Mouse (Mus musculus) R1 (cell line): ENCODE measurements at regions not wholly inside any gene's neighbourhood (a gene's known extent, or its start where the extent isn't known, plus 50 kb on each side); places are given as distances from the start of the nearest gene placed in this dataset.
"Not testable (repeated sequence)": the region's sequence is repeated elsewhere in the genome, so short reads cannot be mapped to it uniquely, and the experiment has no call there.

Source experiments
- DNase-seq: peaks from one replicate; pipeline ENCODE4 v3.0.0-alpha.2; 2018; ENCODE audit warnings: low read depth, low spot score

DNA sequence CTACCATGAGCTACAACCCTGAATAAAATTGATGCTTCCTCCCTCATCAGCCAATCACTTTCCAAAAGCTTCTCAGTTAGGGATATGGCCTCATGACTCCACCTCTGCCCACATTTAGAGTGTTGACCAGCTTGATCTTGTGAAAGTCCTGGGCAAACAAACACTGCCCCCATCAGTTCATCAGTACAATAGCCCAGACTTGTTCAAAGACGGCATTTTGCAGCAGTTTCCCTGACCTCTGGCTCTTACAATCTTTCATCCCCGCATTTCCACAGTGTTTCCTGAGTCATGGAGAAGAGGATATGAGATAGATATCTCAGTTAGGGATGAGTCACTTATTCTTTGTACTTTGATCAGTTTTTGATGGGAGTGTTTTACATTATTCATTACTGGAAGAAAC, 203.5 kb upstream of the Asrgl1 start:
- not testable (repeated sequence) for DNase-seq

DNA sequence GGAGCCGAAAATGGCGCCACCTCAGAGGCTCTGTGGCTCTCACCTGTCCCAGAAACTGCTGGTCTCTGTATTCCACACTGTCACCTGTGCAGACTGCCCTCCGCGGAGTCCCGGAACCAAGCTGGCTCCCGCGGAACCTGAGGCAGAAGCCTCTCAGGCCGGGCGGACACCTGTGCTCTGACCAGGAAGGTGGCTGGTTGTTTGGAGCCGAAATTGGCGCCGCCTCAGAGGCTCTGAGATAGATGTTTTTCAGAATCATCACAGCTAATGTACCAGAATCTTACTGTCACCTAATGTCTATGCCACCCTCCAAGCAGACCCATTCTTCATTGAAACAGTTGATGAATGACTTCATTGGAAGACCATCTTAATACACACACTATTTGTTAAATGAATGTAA, 202.0 kb upstream of the Asrgl1 start:
- DNase-seq = not testable (repeated sequence)

- DNase-seq = not testable (repeated sequence)
Observed at GRCm38 (mm10) chr19:9317932-9318331, 182.5 kb upstream of the Asrgl1 start.

DNA sequence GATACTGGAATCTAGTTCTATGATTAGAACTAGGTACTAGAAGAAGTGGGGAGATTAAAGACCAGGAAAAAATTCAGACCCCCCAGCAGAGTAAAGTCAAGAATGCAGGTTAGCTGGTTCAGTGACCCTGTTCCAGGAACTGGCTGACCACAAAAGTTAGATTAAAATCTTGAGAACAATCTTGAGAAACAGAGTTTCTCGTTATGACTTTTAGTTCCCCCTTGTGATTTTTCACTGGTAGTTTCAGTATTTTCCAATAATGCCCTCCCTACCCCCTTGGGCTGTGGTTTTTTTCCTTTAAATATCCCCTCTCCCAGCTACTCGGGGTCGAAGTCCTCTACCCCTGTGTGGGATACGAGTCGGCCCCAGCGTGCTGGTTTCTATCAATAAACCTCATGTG, 180.7 kb upstream of the Asrgl1 start:
- DNase-seq = not testable (repeated sequence)

DNA sequence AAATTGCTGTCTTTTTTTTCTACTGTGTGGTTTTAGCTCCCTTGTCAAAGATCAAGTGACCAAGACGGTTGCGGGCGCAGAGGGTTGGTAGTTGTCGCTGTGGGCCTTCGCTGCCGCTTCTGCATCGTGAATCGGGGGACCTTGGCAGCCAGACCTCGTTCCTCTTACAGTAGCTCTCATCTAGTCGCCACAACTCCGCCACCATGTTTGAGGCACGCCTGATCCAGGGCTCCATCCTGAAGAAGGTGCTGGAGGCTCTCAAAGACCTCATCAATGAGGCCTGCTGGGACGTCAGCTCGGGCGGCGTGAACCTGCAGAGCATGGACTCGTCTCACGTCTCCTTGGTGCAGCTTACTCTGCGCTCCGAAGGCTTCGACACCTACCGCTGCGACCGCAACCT, 147.7 kb upstream of the Asrgl1 start:
- peak; percentile 3 for DNase-seq

DNA sequence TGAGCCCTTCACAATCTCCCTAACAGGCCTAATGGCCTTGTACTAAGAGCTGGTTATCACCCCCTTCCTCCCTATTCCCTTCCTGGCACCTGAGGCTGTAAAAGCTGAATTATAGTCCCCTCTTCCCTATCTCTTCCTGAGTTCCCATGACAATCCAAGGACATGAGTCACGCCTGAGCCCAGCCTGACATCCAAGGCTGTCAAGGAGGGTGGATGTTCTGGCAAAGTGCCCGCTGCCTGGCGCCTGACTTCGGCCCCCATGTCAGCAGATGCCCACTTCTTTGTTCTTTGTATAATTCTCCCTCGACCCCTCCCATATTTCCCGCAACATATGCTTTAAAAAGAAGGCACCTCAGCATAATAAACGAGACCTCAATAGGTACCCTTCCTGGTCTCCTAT, 99.2 kb upstream of the Asrgl1 start:
- not testable (repeated sequence) for DNase-seq
